ENCODE assay signal across 8 mouse cellular contexts in the genomic region with DNA sequence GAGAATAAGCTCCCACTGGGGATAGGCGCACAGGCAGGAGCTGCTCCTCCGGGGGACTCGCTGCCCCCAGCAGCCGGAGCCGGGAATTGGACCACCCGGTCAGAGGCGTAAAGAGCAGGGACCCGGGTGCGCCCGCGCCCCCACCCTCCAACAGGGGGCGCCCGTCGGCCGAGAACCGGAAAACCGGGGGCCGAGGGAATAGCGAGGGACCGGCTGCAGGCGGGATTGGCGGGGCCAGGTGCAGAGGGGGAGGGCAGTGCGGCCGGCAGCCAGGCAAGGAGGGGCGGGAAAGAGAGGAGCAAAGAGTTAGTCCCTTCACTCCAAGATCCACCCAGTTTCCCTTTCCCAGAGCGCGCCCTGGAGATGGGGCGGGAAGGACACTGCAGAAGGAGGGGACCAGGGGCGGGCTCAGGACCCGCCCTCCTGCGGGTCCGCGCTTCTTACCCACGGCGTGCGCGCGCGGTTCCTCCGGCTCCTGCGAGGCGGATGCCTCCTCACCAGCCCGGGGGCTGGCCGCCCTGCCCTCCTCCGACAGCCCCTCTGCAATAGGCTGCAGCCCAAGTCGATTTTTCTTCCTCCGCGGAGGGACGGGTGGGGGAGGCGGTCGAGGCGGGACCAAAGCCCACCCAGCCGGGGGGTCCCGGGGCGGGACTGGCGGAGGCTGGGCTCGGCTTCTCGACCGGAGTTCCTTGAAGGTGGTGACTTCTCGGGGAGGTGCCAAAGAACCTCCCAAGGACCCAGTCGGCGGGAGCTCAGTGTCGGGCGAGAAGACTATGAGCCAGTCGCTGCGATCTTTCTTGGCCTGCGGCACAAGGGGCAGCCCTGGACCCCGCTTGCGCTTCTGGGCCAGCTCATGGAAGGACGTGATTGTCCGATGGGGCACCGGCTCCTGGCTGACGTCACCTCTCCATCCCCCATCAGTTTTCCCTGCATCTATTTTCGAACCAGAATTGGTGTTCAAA. TPM values are rescaled to one million over a fixed set of nuclear protein-coding genes. Genes with fewer than 3 reads are reported as not detected.
A peak's percentile ranks its signal among the peaks of the same experiment; 100 is the strongest.
DNase-seq lines count a peak whose midpoint lies in the region; ATAC-seq and TF ChIP-seq lines count a peak whose summit lies in the region.

No protein-coding gene starts in this region.

- no peak for TF ChIP-seq POLR2A in ES-Bruce4 (IDR thresholded peaks at IDR 0.05; ENCODE audit: insufficient read depth, low read length)

- DNase-seq in c-Kit-positive CD71-positive TER-119-positive erythroid progenitor cells, embryonic 14.5 days (ENCODE audit: low spot score), result peak; percentile 68
- DNase-seq in forebrain, embryonic 11.5 days (ENCODE audit: low spot score), result peak; percentile 94
- peak; percentile 85 to 90 for DNase-seq in kidney, postnatal 36 days
- DNase-seq in testis, postnatal 10 days (ENCODE audit: low spot score), result peak; percentile 91

- peaks cover 8% of the 10 kb centered on the region for H3K36me3 ChIP-seq in ES-Bruce4 (ENCODE audit: control insufficient read depth, insufficient read depth, low read length, poor library complexity, severe bottlenecking)
- peaks cover 2% of the 10 kb centered on the region; the same call in 1 of the 2 replicates for H3K36me3 ChIP-seq in forebrain, embryonic 11.5 days (ENCODE audit: control insufficient read depth, insufficient read depth, low read length)
- H3K36me3 ChIP-seq in heart, embryonic 16.5 days (ENCODE audit: control insufficient read depth, insufficient read depth), result peaks cover 5% of the 10 kb centered on the region; the same call in 1 of the 2 replicates
- peaks cover 8% of the 10 kb centered on the region for H3K36me3 ChIP-seq in liver, embryonic 16.5 days (ENCODE audit: control insufficient read depth, insufficient read depth)
- H3K36me3 ChIP-seq in neural tube, embryonic 14.5 days (ENCODE audit: control insufficient read depth, insufficient read depth, low read length), result peaks cover 21% of the 10 kb centered on the region; the same call in 1 of the 2 replicates

- peak overlapping the region; percentile 86 for H3K9ac ChIP-seq in ES-Bruce4 (ENCODE audit: low read depth, poor library complexity, severe bottlenecking)
- H3K9ac ChIP-seq in forebrain, embryonic 11.5 days (ENCODE audit: low read length), result peak overlapping the region; percentile 61
- H3K9ac ChIP-seq in heart, embryonic 16.5 days (ENCODE audit: low read length), result peak overlapping the region; percentile 82
- peak overlapping the region; percentile 72 for H3K9ac ChIP-seq in liver, embryonic 16.5 days (ENCODE audit: low read depth, low read length)
- H3K9ac ChIP-seq in neural tube, embryonic 14.5 days (replicated peaks; ENCODE audit: low read depth, low read length), result peak overlapping the region; percentile 79

- ATAC-seq in forebrain, embryonic 11.5 days (replicated peaks; ENCODE audit: low FRiP score), result peak; percentile 63
- peak; percentile 60 for ATAC-seq in heart, embryonic 16.5 days (replicated peaks; ENCODE audit: extremely low read depth, insufficient read depth, low FRiP score)
- ATAC-seq in liver, embryonic 16.5 days (ENCODE audit: low read depth), result peak; percentile 46
- ATAC-seq in neural tube, embryonic 14.5 days (ENCODE audit: low read depth), result peak; percentile 35

- H3K27ac ChIP-seq in ES-Bruce4 (ENCODE audit: insufficient read depth, low read length), result no peak overlapping the region
- H3K27ac ChIP-seq in forebrain, embryonic 11.5 days (ENCODE audit: low read depth, low read length), result peak overlapping the region; percentile 33; the same call in 1 of the 2 replicates
- no peak overlapping the region; the same call in 1 of the 2 replicates for H3K27ac ChIP-seq in heart, embryonic 16.5 days (ENCODE audit: low read length)
- no peak overlapping the region; the same call in 1 of the 2 replicates for H3K27ac ChIP-seq in liver, embryonic 16.5 days (ENCODE audit: low read length)
- H3K27ac ChIP-seq in neural tube, embryonic 14.5 days (ENCODE audit: low read depth, low read length), result peak overlapping the region; percentile 66

- no peaks in the 10 kb centered on the region for H3K27me3 ChIP-seq in ES-Bruce4 (ENCODE audit: control insufficient read depth, insufficient read depth, low read length, poor library complexity, severe bottlenecking)
- H3K27me3 ChIP-seq in forebrain, embryonic 11.5 days (ENCODE audit: control insufficient read depth, insufficient read depth, low read length), result peaks cover 16% of the 10 kb centered on the region
- H3K27me3 ChIP-seq in heart, embryonic 16.5 days (ENCODE audit: control insufficient read depth, insufficient read depth, low read length), result peaks cover 13% of the 10 kb centered on the region
- H3K27me3 ChIP-seq in liver, embryonic 16.5 days (ENCODE audit: control insufficient read depth, insufficient read depth, low read depth, low read length), result peaks cover 26% of the 10 kb centered on the region
- H3K27me3 ChIP-seq in neural tube, embryonic 14.5 days (ENCODE audit: control insufficient read depth, insufficient read depth, low read length), result no peaks in the 10 kb centered on the region

- no peak for TF ChIP-seq EP300 in ES-Bruce4 (IDR thresholded peaks at IDR 0.05; ENCODE audit: insufficient read depth, low read depth, low read length)

- peak overlapping the region; percentile 83 for H3K4me2 ChIP-seq in forebrain, embryonic 11.5 days (ENCODE audit: low read depth, low read length, severe bottlenecking)
- H3K4me2 ChIP-seq in heart, embryonic 16.5 days (ENCODE audit: low read depth, low read length), result peak overlapping the region; percentile 100
- H3K4me2 ChIP-seq in liver, embryonic 16.5 days (ENCODE audit: low read depth, low read length), result peak overlapping the region; percentile 100
- H3K4me2 ChIP-seq in neural tube, embryonic 14.5 days (ENCODE audit: low read depth, low read length), result peak overlapping the region; percentile 97

- peak overlapping the region; percentile 72 for H3K4me3 ChIP-seq in ES-Bruce4 (ENCODE audit: low read depth, low read length)
- peak overlapping the region; percentile 48 for H3K4me3 ChIP-seq in forebrain, embryonic 11.5 days (ENCODE audit: low read depth, low read length)
- peak overlapping the region; percentile 75 for H3K4me3 ChIP-seq in heart, embryonic 16.5 days (ENCODE audit: low read length)
- H3K4me3 ChIP-seq in liver, embryonic 16.5 days (ENCODE audit: low read depth, low read length), result peak overlapping the region; percentile 72
- peak overlapping the region; percentile 67 for H3K4me3 ChIP-seq in neural tube, embryonic 14.5 days (ENCODE audit: low read depth, low read length)

- no peaks in the 10 kb centered on the region for H3K9me3 ChIP-seq in ES-Bruce4 (replicated peaks; ENCODE audit: control insufficient read depth, insufficient read depth, low read length, poor library complexity, severe bottlenecking)
- no peaks in the 10 kb centered on the region for H3K9me3 ChIP-seq in forebrain, embryonic 11.5 days (ENCODE audit: control insufficient read depth, low read length)
- H3K9me3 ChIP-seq in heart, embryonic 16.5 days (replicated peaks; ENCODE audit: control insufficient read depth, low read length), result no peaks in the 10 kb centered on the region
- no peaks in the 10 kb centered on the region for H3K9me3 ChIP-seq in liver, embryonic 16.5 days (replicated peaks; ENCODE audit: control insufficient read depth, low read length)
- H3K9me3 ChIP-seq in neural tube, embryonic 14.5 days (ENCODE audit: control insufficient read depth, low read length), result no peaks in the 10 kb centered on the region

- peak; percentile 52 for TF ChIP-seq CTCF in ES-Bruce4 (IDR thresholded peaks at IDR 0.05; ENCODE audit: low read depth, low read length)

- H3K4me1 ChIP-seq in ES-Bruce4 (ENCODE audit: control insufficient read depth, insufficient read depth, low read length), result peaks cover 4% of the 10 kb centered on the region
- H3K4me1 ChIP-seq in forebrain, embryonic 11.5 days (replicated peaks; ENCODE audit: control insufficient read depth, insufficient read depth, low read length), result peaks cover 16% of the 10 kb centered on the region; the same call in 1 of the 2 replicates
- H3K4me1 ChIP-seq in heart, embryonic 16.5 days (ENCODE audit: control insufficient read depth, insufficient read depth, low read length), result peaks cover 17% of the 10 kb centered on the region; the same call in 1 of the 2 replicates
- peaks cover 41% of the 10 kb centered on the region for H3K4me1 ChIP-seq in liver, embryonic 16.5 days (ENCODE audit: control insufficient read depth, low read depth, low read length)
- H3K4me1 ChIP-seq in neural tube, embryonic 14.5 days (ENCODE audit: control insufficient read depth, insufficient read depth, low read length), result peaks cover 13% of the 10 kb centered on the region; the same call in 1 of the 2 replicates

- under 1% methylated on average over 69 of the region's 74 CpGs for WGBS in forebrain, embryonic 11.5 days
- under 1% methylated on average over 69 of the region's 74 CpGs for WGBS in heart, embryonic 16.5 days
- 1% methylated on average over 69 of the region's 74 CpGs for WGBS in liver, embryonic 16.5 days (ENCODE audit: insufficient replicate concordance)
- under 1% methylated on average over 71 of the region's 74 CpGs for WGBS in neural tube, embryonic 14.5 days

RNA-seq across cellular contexts. Expression of a gene that starts 2.1 kb away (rescaled TPM):
- polyA plus RNA-seq in ES-Bruce4 (2011; ENCODE audit: insufficient read depth, insufficient read length, low read depth, missing spikeins), result 10.7 and 13.6 TPM in 2 replicates
- polyA plus RNA-seq in forebrain, embryonic 11.5 days (2014; fragmentation: Nextera tagmentation; extraction: Ambion mirVana), result 23.9 and 24.5 TPM in 2 replicates
- polyA plus RNA-seq in heart, embryonic 16.5 days (2015; fragmentation: Nextera tagmentation; extraction: Ambion mirVana), result 8.1 and 10.2 TPM in 2 replicates
- polyA plus RNA-seq in liver, embryonic 16.5 days (2015; fragmentation: Nextera tagmentation; extraction: Ambion mirVana), result 2.6 and 3.3 TPM in 2 replicates
- polyA plus RNA-seq in neural tube, embryonic 14.5 days (2014; fragmentation: Nextera tagmentation; extraction: Ambion mirVana), result 96.7 and 104 TPM in 2 replicates

RNA-seq across cellular contexts. Expression of a gene that starts 9.9 kb away (rescaled TPM):
- polyA plus RNA-seq in ES-Bruce4 (2011; ENCODE audit: insufficient read depth, insufficient read length, low read depth, missing spikeins), result not detected in 2 replicates
- polyA plus RNA-seq in forebrain, embryonic 11.5 days (2014; fragmentation: Nextera tagmentation; extraction: Ambion mirVana), result not detected in 2 replicates
- not detected in 2 replicates for polyA plus RNA-seq in heart, embryonic 16.5 days (2015; fragmentation: Nextera tagmentation; extraction: Ambion mirVana)
- 0.11 TPM in 1 of 2 replicates, not detected in the other for polyA plus RNA-seq in liver, embryonic 16.5 days (2015; fragmentation: Nextera tagmentation; extraction: Ambion mirVana)
- not detected in 2 replicates for polyA plus RNA-seq in neural tube, embryonic 14.5 days (2014; fragmentation: Nextera tagmentation; extraction: Ambion mirVana)

RNA-seq across cellular contexts. Expression of a gene that starts 10.8 kb away (rescaled TPM):
- 260 and 266 TPM in 2 replicates for polyA plus RNA-seq in ES-Bruce4 (2011; ENCODE audit: insufficient read depth, insufficient read length, low read depth, missing spikeins)
- 332 and 356 TPM in 2 replicates for polyA plus RNA-seq in forebrain, embryonic 11.5 days (2014; fragmentation: Nextera tagmentation; extraction: Ambion mirVana)
- polyA plus RNA-seq in heart, embryonic 16.5 days (2015; fragmentation: Nextera tagmentation; extraction: Ambion mirVana), result 103 and 116 TPM in 2 replicates
- polyA plus RNA-seq in liver, embryonic 16.5 days (2015; fragmentation: Nextera tagmentation; extraction: Ambion mirVana), result 375 and 379 TPM in 2 replicates
- polyA plus RNA-seq in neural tube, embryonic 14.5 days (2014; fragmentation: Nextera tagmentation; extraction: Ambion mirVana), result 378 and 453 TPM in 2 replicates

RNA-seq across cellular contexts. Expression of a gene that starts 45.0 kb away (rescaled TPM):
- polyA plus RNA-seq in ES-Bruce4 (2011; ENCODE audit: insufficient read depth, insufficient read length, low read depth, missing spikeins), result 0.21 TPM in 1 of 2 replicates, not detected in the other
- 2.1 and 2.8 TPM in 2 replicates for polyA plus RNA-seq in forebrain, embryonic 11.5 days (2014; fragmentation: Nextera tagmentation; extraction: Ambion mirVana)
- polyA plus RNA-seq in heart, embryonic 16.5 days (2015; fragmentation: Nextera tagmentation; extraction: Ambion mirVana), result 0.20 and 0.64 TPM in 2 replicates
- 102 and 104 TPM in 2 replicates for polyA plus RNA-seq in liver, embryonic 16.5 days (2015; fragmentation: Nextera tagmentation; extraction: Ambion mirVana)
- 0.66 TPM in 1 of 2 replicates, not detected in the other for polyA plus RNA-seq in neural tube, embryonic 14.5 days (2014; fragmentation: Nextera tagmentation; extraction: Ambion mirVana)

Comparison
In these comparisons a context has a peak if more than half of its experiments do, and no peak if none do; other contexts are left out.
1. H3K27ac ChIP-seq: peak in forebrain, embryonic 11.5 days (single experiment) and neural tube, embryonic 14.5 days (single experiment); none in ES-Bruce4 (single experiment), heart, embryonic 16.5 days (single experiment) and liver, embryonic 16.5 days (single experiment).
2. Peak in every context shown above with its lines, with median percentiles within 50 percentile points of each other: H3K4me3 ChIP-seq, H3K9ac ChIP-seq, DNase-seq, ATAC-seq and H3K4me2 ChIP-seq.